Mouse (Mus musculus) cerebellum, postnatal 14 days (tissue): ENCODE measurements around the gene Gdf15.

Experiments used
- DNase-seq, 2 experiments: peaks; one replicate each; pipeline ENCODE4 v3.0.0; 2021; ENCODE audit warnings: mixed read lengths in 2 of 2

Gene Gdf15

DNA sequence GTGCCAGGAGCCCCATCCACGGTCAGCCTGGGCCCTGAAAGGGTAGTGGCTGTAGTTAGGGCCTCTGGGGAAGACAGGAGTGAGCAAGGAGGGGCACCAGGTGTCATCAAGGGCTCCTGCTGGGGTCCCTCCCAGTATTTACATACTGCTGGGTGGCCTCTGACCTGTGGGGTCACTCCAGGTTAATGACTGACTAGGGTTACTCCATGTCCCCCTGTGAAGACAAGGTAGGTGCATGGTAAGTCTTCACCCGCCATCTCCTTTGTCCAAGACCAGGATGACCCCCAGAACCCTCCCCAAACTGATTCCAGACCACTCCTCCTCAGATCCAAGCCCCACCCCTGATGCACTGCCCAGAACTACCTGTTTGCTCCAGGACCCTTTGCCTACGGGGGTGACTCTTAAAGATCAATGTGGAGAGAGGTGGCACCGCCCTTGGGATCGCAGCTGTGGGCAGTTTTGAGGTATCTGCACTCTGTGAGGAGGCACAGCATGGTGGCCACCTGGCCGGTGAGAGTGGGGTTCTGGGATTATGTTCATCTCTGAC, at the start of gene Gdf15:
TSS of gene Gdf15 (minus strand) at position 111 of the 547 bp plus-strand sequence.
- DNase-seq: no peak

DNA sequence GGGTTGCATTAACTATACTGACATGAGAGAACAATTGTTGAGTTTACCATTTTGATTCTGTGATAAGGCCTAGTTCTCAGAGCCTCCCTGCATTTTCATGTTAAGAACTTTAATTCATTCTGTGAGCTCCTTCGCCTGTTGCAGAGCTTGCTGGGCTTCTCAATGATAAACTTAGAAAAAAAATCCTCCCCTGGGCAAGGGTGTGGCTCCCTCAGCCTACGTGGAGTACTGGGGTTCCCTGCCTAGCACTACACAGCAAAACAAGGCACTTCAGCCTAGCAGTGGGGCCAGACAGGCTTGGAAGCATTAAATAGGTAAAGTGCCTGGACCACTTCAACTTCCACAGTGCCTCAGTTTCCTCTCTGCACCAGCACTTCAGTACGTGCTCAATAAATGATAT, 49.2 kb upstream of the Gdf15 start:
- DNase-seq: no peak

DNA sequence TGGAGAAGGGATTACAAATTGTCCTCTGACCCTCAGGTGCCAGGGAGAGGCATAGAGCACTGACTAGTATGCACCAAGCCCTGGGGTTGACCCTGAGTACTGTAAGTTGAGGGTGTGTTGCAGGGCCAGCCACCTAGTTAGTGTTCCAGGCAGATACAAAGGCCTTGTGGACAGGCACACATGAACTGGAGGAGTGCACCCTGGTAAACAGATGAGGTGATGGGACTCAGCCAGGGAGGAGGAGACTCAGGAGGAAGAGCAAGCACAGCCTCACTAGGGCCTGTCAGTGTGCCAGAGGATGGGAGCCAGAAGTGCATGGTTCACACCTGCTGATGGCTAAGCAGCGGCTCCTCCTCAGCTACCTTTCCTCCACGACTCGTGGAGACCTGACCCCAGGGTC, 47.8 kb upstream of the Gdf15 start:
- no peak for DNase-seq

DNA sequence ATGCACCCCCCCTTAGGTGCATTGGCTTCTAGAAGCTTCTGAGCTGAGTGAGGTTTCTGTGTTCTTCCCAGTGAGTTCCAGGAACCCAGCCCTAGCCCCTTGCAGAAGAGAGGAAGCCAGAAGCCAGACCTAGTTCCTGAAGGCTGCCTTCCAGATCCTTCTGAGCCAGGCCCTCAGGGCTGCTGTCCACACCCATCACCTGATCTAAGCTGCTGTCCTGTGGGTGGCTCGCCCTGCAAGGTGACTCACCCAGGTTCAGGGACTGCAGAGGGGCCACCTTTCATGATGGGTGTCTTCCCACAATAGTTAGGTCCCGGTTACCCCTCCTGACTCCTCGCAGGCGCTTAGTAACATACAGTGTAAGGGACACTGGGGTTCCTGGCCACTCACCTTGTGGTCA, 47.1 kb upstream of the Gdf15 start:
- no peak for DNase-seq

DNA sequence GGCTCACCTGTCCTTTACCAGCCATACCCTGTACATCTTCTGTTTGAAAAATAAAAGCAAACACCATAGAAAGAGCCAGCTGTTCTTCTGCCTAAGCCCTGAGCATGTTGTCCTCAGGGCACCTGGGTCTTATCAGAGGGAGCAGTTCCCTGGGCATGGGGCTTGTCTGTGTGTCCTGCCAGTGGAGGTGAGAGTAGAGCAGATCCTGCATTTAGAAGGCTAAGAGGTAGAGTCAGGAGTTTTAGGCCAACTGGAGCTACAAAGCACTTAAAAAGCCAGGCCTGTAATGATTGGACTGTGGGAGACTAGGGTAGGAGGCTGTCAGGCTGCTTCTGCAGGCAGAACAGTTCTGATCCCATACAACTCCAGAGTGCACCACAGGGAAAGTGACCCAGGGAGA, 46.4 kb upstream of the Gdf15 start:
- DNase-seq: no peak

DNA sequence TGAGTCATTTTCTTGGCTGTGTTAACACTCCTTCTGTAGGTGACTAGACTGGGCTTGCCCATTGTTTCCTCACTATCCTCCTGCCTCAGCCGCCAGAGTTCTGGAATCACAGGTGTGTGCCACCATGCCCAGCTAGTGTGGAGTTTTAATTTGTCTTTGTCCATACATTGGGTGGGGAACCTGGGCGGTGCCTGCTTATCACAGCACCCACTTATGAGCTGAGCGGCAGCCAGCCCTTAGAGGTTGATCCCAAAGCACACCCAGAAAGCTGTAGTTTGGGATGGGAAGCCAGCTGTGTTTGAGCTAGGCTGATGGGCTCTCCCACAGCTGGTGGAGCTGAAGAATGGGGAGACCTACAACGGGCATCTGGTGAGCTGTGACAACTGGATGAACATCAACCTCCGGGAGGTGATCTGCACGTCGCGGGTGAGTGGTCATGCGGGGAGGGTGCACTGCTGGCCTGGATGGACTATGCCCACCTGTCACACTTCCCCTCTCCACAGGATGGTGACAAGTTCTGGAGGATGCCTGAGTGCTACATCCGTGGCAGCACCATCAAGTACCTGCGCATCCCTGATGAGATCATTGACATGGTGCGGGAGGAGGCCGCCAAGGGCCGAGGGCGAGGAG, 45.3 kb upstream of the Gdf15 start:
- no peak for DNase-seq

DNA sequence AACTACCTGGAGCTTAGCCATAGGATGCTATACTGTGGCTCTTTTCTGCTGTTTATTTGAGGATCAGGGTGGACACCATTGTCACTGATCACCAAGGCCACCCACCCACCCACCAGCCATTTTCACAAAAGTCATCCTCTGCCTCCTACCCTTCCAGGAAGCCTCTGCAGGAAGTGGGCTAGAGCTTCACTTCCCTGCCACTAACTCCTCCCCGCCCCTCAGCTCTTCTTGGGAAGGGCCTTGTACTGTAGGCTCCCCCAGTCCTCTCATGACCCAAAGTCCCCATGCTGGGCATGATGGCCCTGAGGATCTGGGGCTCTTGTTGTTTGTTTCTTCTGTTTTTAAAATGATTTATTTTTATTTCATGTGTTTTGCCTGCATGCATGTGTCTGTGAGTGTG, 43.1 kb upstream of the Gdf15 start:
- DNase-seq: no peak

DNA sequence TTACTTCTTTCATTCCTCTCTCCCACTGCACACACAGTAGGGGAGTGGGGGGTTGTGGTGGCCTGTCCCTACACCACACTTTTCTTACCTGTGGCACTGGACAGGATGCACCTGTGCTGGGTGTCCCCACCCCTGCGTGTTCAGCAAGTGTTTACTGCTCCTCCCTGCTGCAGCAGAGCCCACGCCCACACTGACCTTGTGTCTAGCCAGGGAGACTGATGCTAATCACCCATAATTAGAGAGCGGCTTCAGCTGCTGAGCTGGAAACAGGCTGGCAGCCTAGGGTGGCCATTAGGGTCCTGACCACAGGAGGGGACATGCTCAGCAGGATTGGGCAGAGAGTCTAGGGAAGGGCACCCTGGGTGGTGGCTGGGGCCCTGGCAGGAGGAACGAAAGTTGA, 42.5 kb upstream of the Gdf15 start:
- no peak for DNase-seq

DNA sequence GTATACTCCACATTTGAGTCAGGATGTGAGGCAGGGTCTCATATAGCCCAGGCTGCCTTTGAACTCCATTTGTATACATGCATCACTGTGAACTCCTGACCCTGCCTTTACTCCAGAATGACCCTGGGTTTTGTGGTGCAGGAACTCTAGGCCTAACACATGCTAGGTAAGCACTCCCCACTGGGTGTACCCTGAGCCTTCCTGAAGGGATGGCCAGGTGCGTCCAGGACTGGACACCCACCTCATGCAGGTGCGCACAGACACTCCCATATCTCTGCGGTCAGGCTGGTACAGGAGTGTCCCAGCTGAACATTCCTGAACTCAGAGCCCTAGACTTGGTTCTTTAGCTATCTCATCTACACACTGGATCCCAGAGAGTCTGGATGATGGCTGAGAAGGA, 41.9 kb upstream of the Gdf15 start:
- no peak for DNase-seq

DNA sequence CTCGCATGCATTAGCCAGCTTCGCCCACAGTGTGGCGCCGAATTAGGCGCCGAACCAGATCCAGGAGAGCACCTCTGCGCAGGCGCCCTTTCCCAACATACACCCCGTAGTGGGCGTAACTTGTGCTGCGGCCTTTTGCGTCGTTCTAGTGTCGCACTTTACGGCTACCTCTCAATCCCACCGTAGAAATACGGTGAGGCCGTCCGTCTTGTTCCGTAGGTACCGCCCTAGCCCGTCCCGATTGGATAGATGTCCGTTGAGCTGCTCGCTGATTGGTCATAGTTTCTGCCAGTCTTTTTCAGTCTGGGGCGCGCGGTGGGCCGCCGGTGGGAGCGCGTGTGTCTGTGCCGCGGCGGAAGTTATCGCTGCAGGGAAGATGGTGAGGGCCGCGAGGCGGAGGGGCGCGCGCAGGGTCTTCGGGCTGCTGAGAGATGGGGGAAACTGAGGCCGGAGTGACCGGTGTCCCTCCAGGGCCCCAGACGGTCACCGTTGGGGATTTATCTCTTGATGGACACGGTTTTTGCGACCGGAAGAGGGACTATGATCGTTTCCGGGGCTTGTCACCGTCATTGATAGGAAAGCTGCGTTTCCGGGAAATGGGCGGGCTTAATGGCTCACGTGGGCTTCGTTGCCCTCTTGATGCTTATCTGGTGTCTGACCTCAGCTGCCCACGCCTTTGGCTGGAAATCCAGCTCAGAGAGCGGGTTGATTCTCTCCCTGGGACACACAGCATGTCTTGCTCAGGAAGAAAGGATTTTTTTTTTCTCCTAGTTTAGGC, 41.0 kb upstream of the Gdf15 start, which contains the start of gene Lsm4:
TSS of gene Lsm4 (plus strand) at position 170 of the 778 bp plus-strand sequence.
- peak; percentile 98 to 100 for DNase-seq

DNA sequence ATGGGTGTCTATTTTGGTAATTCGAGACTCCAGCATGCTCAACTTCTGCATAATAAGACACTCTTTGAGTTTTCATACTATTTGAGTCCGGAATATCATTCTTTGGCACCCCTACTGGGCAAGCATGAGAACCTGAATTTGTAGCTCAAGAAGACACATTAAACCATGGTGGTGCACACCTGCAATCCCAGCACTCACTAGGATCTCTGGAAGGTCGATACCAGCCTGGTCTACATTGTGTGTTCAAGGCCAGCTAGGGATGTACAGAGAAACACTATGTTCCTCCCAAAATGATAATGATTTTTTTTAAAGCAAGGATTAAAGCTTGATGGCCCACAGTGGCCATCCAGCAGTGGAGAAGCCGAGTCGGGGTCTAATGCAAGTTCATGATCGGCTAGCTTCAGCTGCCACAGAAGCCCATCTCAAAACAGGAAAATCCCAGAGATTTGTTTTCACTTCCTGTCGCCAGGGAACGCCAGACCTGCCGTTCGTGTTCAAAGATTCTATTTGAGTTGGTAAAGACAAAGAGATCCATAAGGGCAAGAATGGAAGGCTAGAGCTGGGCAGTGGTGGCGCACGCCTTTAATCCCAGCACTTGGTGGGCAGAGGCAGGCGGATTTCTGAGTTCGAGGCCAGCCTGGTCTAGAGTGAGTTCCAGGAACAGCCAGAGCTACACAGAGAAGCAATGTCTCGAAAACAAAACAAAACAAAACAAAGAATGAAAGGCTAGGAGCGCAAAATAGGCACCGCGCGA, 40.2 kb upstream of the Gdf15 start:
- DNase-seq: no peak

DNA sequence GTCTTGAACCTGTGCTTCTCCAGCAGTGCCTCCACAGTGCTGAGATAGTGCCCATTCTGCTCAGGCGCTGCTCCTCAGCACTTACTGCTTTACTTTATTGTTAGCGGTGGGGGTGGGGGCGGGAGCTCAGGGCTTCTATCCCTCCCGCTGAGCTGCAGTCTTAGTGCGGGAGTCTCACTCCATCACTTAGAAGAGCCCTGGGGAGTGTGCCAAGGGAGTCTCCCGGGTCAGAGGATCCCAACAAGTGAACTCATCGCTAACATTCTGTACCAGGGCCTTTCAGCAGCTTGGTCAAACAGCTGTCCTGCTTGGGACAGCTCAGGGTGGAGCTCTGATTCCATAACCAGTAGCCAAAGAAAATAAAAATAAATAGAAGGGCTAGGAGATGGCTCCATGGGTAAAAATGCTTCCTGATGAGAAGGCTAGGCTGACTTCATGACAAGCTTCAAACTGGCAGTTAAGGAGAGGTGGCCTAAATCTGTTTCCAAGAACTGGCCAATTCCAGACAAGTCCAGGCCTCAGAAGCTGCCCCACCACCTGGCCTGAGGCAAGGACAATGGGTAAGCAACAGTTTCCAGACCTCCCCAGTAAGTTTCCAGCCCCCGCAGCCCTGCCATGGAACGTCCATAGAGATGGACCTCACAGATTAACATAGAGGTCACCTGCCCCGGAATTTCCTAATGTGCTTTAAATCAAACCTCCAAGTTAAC, 39.5 kb upstream of the Gdf15 start:
- DNase-seq: no peak

DNA sequence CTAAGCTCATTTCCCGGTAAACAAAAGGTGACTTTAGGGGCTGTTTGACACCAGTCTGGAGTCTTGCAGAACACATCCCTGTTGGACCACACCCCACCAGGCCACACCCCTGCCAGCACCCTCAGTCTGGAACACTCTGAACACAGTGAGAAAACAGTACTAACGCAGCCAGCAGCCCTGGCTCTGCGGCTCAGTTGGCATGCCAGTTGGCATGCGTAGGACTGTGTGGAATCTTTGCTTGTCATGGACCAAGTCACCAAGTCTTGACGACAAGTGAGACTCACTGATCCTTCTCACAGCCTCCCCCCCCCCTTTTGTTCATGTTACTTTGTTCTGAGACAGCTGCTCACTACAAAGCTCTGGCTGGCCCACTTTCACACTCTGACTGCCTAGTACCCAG, 34.8 kb upstream of the Gdf15 start:
- no peak for DNase-seq

DNA sequence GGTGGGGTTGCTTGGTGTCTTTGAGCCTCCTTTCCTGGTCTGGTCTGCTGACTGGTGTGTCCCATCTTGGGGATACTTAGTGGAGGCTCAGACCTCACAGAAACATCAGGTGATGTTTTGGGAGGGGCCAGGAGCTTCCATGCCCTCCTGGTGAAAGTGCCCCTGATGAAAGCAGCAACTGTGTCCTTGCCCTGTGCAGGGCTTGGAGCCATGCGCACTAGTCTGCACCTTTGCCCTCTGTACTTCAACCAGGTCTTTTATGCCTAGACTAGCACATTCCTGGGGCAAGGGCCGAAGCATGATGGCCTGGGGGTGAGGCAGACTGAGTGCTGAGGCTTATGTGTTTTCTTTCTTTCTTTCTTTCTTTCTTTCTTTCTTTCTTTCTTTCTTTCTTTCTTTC, 33.3 kb upstream of the Gdf15 start:
- DNase-seq: no peak

DNA sequence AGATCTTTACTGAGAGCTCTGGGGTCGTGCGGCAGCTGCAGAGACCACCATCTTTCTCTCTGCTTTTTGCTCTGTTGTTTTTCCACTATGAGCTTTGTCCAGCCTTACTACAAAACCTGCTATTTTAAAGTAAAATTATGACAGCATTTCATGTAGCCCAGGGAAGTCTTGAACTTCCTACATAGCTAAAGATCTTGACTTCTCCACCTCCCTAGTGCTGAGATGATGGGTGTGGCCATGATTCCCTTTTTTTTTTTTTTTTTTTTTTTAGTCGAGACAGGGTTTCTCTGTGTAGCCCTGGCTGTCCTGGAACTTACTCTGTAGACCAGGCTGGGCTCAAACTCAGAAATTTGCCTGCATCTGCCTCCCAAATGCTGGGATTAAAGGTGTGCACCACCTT, 32.4 kb upstream of the Gdf15 start:
- DNase-seq: no peak

DNA sequence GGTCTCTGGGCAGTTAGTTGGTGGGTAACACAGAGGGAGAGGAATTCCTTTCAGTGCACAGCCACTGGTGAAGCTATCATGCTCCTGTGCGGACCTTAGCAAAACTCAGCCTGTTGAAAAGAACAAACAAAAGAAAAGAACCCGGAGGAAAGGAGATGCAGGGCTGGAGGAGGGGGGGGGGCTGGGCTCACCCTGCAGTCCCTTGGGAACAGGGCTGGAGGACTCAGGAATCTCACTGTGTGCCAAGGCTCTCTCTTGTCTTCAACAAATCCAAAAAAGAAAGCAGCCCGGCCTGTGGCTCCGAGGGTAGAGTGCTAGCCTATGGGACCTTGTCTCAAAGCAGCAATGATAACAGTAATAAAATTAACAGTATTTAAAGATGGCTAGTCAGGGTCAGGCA, 31.4 kb upstream of the Gdf15 start:
- no peak for DNase-seq

DNA sequence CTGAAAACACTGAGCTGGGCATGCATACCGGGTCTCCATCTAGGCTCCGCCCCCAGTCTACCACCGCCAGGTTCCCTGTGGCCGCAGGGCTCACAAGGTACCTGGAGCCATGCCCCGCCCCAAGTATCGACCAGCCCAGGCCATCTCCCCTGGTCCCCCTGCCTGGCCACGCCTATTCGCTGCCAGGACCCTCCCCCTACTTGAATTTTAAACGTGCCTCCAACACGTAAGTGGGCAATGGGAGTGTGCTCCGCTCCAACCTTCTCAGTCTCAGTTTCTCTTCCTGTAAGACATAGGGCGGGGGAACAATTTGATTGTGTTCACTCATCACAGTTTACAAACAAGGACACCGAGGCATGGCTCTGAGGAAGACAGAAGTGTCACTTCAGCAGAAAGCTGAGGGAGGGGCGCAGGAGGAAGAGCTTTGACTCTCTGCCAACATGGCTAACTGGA, 28.0 kb upstream of the Gdf15 start, which contains the start of gene Pgpep1:
TSS of gene Pgpep1 (minus strand) at position 116 of the 453 bp plus-strand sequence.
- DNase-seq: no peak

DNA sequence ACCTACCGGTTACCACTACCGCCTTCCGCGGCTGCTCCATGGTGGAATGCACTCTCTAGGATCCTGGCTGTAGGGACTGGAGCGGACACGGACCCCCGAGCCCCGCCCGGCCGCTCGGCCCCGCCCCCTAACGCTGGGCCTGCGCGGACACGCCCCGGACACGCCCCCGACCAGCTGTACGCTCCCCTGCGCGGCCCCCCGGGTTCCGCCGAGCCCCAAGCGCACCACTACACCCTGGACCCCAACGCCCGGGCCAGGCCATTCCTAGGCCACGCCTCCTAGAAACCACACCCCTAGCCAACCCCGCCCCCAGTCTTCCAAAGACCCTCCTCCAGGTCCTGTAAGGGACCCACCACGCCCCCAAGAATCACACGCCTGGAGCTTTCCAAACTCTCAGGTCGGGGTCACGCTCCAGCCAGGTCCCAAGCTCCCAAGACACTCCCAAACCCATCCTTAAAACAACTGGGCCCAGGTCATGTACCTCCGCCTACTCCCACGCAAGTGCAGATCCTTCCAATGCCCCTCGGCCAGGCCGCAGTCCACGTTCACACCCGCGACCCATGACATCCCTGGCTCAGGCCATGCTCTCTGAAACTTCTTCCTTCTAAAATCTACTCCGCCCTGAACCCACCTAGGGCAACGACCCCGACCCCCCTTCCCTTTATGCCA, 27.5 kb upstream of the Gdf15 start:
- DNase-seq: peak; percentile 65 to 71

DNA sequence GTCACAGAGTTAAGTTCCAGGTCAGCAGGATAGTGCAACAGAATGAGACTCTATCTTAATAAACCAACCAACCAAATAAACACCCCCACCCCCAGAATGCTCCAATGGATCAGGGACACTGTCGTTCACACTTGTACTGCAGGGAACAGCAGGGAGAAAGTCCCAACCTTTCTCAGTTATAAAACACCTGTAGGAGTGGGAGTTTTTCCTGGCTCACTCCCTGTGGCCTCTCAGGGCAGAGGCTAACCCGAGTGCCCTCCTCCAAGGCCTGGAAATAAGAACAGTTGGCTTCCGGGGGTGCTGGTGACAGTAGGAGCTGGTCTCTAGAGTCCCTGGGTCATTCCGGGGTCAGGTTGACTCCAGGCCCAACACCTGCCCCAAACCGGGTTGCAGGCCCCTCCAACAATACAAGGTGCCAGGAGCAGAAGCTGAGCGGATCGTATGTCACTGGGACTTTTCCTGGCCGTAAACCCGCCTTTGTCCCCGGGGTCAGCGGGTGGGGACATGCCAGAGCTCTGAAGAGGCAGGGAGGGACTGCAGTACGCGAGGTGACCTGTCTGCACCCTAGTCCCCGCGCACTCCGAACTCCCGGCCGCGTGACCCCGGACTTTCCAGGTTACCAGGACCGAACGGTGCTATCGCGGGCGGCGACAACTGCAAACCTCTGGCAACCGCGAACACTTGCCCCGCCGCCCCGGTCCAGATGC, 26.8 kb upstream of the Gdf15 start:
- DNase-seq: no peak

DNA sequence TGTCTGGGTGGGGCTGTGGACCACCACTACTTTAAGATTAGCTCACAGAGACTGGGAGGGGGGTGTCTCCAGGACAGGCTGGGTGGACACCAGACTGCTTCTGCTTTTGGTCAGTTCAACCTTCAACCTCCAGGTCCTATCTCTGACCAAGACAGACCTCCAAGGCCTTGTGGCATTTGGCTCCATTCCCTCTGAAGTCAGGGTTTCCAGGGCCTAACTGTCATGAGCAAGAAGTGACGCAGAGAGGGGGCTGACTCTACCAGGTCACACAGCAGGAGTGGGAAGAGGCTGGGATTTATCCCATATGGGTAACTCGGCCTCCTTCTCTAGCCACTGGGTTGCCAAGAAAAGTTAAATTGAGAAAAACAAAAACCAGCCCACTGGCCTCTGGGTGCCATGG, 25.5 kb upstream of the Gdf15 start:
- no peak for DNase-seq

DNA sequence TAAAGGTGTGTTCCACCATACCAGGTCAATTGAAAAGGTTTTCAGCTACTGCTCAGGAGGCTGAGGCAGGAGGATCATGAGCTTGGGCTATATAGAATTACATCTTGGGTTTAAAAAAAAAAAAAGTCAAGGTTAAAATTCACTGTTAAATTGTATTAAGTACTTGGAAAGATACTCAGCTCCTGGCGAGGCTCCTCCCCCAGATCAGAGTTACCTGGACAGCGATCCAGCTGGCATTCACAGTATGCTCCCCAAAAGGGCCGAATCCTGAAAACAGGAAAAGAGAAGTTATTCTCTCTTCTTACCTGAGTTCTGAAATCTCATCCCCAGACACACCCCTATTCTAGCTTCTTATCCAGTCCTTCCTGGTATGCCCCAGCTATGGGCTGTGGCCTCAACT, 25.0 kb upstream of the Gdf15 start:
- DNase-seq: no peak
